Mouse (Mus musculus) ES-E14 (cell line): ENCODE measurements at regions not wholly inside any gene's neighbourhood (a gene's known extent, or its start where the extent isn't known, plus 50 kb on each side); places are given as distances from the start of the nearest gene placed in this dataset.

ENCODE experiments used
- DNase-seq: peaks from one replicate; pipeline ENCODE4 v3.0.0-alpha.2; 2013; ENCODE audit warnings: low read depth, low spot score
- H3K27ac ChIP-seq: 2 replicates; pipeline ENCODE4 v1.5.1; 2012; ENCODE audit warnings: low read depth, mild to moderate bottlenecking, low read length, moderate library complexity, mixed read lengths; ENCODE audit not compliant: poor library complexity, insufficient read depth, severe bottlenecking
- H3K36me3 ChIP-seq: 2 replicates; pipeline ENCODE4 v1.6.1; 2012; ENCODE audit warnings: mild to moderate bottlenecking, low read length, moderate library complexity, mixed read lengths; ENCODE audit not compliant: control insufficient read depth, poor library complexity, insufficient read depth, severe bottlenecking
- H3K4me1 ChIP-seq, 2 experiments: fragments of 150-350 bp in 1 of 2; sonication (generic) in 1 of 2; 2 replicates each; pipeline ENCODE4 v1.6.1; 2012; ENCODE audit warnings: low read length in 2 of 2, mild to moderate bottlenecking in 1 of 2, mixed read lengths in 1 of 2; ENCODE audit not compliant: control insufficient read depth in 2 of 2, insufficient read depth in 2 of 2, poor library complexity in 1 of 2
- H3K4me3 ChIP-seq, 2 experiments: fragments of 150-350 bp in 1 of 2; sonication (generic) in 1 of 2; 2 replicates each; pipeline ENCODE4 v1.5.1; 2012; ENCODE audit warnings: low read length in 2 of 2, low read depth in 1 of 2, mild to moderate bottlenecking in 1 of 2, mixed read lengths in 1 of 2; ENCODE audit not compliant: insufficient read depth in 1 of 2, poor library complexity in 1 of 2, severe bottlenecking in 1 of 2
- H3K9ac ChIP-seq: 2 replicates; pipeline ENCODE4 v1.6.1; 2012; ENCODE audit warnings: low read depth, mild to moderate bottlenecking, low read length, mixed read lengths; ENCODE audit not compliant: poor library complexity, insufficient read depth, severe bottlenecking
- H3K9me3 ChIP-seq: fragments of 150-350 bp; sonication (generic); 2 replicates; pipeline ENCODE4 v1.6.1; 2012; ENCODE audit warnings: low read depth, mild to moderate bottlenecking, low read length; ENCODE audit not compliant: control insufficient read depth, insufficient read depth
- CHD2 ChIP-seq: IDR thresholded peaks from 2 replicates; pipeline ENCODE4 v1.6.1; 2014; ENCODE audit warnings: mild to moderate bottlenecking, low read depth, low read length, inconsistent platforms
- HCFC1 ChIP-seq: IDR thresholded peaks from 2 replicates; pipeline ENCODE4 v1.6.1; 2012; ENCODE audit warnings: low read length, inconsistent platforms, borderline replicate concordance; ENCODE audit not compliant: insufficient read depth
- MAFK ChIP-seq: IDR thresholded peaks from 2 replicates; pipeline ENCODE4 v1.6.1; 2014; ENCODE audit warnings: mild to moderate bottlenecking, low read depth, low read length, inconsistent platforms; ENCODE audit not compliant: insufficient read depth
- ZC3H11A ChIP-seq: IDR thresholded peaks from 2 replicates; pipeline ENCODE4 v1.6.1; 2012; ENCODE audit warnings: low read depth, mild to moderate bottlenecking, inconsistent platforms, low read length, borderline replicate concordance
- ZNF384 ChIP-seq: IDR thresholded peaks from 2 replicates; pipeline ENCODE4 v1.6.1; 2012; ENCODE audit warnings: low read depth, low read length, inconsistent platforms
- in situ Hi-C, 2 experiments: fragments of 600-800 bp; cut with MboI; formaldehyde crosslinking; loops; one replicate each; pipeline ENCODE4 v1.15.1; 2025; ENCODE audit warnings: low sequenced_read_pairs in 2 of 2, inconsistent platforms in 1 of 2; ENCODE audit not compliant: unreplicated experiment in 2 of 2

DNA sequence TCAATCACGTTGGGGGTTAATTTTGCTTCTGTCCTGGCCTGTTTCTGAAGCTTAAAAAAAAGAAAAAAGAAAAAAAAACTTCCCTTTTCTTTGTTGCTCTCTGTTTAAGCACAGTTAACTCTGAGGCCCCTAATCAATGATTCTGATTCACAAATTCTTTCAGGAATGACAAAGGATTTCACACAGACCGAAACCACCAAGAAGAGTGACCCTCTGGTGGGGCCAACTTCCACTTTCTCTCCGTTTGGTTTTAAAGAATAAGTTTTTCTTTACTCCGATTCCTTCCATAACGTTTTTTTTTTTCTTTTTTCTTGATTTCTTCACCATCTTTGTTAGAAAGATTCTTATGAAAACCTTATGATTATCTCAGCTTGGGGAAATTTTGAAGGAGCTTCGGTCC, 71.5 kb upstream of the Sall4 start:
- H3K9ac ChIP-seq: no peak overlapping the region
- H3K9me3 ChIP-seq: no peaks in the 10 kb centered on the region
- TF ChIP-seq ZNF384 (no peak), CHD2 (no peak), ZC3H11A (no peak), MAFK (no peak), HCFC1 (no peak)
- H3K4me1 ChIP-seq: peaks cover 12 to 13% of the 10 kb centered on the region in 2 experiments
- H3K27ac ChIP-seq: no peak overlapping the region
- H3K4me3 ChIP-seq: no peak overlapping the region
- in situ Hi-C loops: no loop called here
- DNase-seq: no peak
- no peaks in the 10 kb centered on the region for H3K36me3 ChIP-seq

DNA sequence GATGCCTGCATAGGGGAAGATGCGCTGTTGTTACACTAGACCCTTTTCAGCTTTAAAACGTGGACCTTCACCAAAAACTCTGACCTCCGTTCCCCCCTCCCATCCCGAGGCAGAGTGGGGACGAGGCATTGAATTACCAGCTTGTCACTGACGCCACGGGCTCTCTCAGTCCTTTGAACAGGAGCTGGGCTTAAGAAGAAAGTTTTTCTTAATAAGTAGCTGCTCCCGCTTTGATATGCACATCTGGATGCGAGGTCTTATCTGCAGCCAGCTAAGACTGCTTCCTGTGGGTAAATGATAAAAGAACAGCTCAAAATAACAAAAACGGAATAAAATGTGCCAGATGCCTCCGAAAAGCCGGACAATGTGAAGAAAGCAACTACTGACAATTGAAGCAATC, 70.9 kb upstream of the Sall4 start:
- TF ChIP-seq MAFK (no peak), ZC3H11A (no peak), CHD2 (no peak), ZNF384 (no peak), HCFC1 (no peak)
- in situ Hi-C loops: no loop called here
- no peak for DNase-seq
- Histone ChIP-seq H3K4me1 (peaks cover 10 to 12% of the 10 kb centered on the region in 2 experiments), H3K27ac (no peak overlapping the region), H3K9me3 (no peaks in the 10 kb centered on the region), H3K36me3 (no peaks in the 10 kb centered on the region), H3K9ac (no peak overlapping the region), H3K4me3 (no peak overlapping the region)

DNA sequence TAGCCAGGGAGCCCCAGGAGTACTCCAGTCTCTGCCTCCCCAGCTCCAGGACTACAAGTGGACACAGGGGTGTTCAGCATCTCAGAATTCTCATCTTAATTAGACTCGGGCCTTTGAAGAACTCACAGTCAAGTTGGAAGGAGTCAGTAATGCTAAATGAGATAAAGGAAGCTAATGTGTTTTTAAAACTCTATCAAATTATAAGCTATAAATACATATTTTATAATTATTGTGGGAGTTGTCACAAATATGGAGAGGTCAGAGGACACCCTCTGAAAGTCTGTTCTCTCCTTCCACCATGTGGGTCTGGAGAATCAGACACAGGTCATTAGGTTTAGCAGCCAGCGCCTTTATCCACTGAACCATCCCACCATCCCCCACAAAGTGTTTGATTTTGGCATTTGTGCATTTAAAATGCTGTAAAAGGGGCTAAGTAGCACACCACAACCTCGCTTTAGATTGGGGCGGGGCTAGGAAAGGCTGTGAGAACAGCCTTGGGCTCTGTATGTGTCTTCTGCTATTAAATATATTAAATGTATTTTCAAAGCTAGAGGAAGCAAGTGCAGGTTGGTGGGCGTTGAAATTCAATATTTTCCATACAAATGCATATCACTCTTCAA, 70.3 kb upstream of the Sall4 start:
- DNase-seq: no peak
- Histone ChIP-seq H3K9ac (no peak overlapping the region), H3K27ac (no peak overlapping the region), H3K4me3 (no peak overlapping the region), H3K36me3 (no peaks in the 10 kb centered on the region), H3K9me3 (no peaks in the 10 kb centered on the region), H3K4me1 (peaks cover 6 to 12% of the 10 kb centered on the region in 2 experiments)
- in situ Hi-C loops: no loop called here
- no peak for TF ChIP-seq ZC3H11A
- no peak for TF ChIP-seq ZNF384
- no peak for TF ChIP-seq MAFK
- TF ChIP-seq HCFC1: no peak
- TF ChIP-seq CHD2: no peak

DNA sequence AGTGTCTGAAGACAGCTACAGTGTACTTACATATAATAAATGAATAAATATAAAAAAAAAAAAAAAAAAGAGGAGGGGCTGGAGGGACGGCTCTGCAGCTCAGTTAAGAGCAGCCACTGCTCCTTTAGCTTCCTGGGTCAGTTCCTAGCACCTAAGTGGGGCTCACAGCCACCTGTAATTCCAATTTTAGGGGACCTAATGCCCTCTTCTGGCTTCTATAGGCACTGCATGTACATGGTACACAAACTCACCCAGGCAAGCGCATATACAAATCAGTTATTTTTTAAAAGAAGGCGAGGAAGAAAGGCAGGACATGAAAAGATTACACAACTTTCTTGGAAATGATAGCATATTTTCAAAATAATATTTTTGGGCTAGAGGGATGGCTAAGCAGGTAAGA, 67.0 kb upstream of the Sall4 start:
- in situ Hi-C loops: no loop called here

DNA sequence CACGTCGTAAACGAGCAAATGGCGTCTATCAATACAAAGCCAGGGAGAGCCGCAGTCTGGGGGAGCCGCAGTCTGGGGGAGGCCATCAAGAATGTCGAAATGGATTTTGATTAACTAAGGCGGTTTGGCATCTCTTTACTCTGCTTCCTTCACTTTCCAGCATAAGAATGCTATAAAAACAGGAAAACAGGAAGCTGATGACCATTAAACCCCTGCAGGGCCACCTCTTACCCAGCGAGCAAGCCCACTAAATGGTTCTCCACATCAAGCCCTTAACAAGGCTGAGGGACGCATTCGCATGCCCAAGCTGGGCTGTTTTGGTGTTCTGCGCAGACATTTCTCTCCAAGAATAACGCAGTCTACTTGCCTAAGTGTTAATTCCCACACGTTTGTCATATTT, 64.0 kb upstream of the Sall4 start:
- Histone ChIP-seq H3K9ac (0 out of 2 replicates have a peak overlapping the region, but pooled peaks have one; percentile 14), H3K9me3 (no peaks in the 10 kb centered on the region), H3K27ac (no peak overlapping the region), H3K4me1 (peaks cover 0 to 8% of the 10 kb centered on the region in 2 experiments; a peak in 1 of 4 replicates), H3K4me3 (no peak overlapping the region), H3K36me3 (no peaks in the 10 kb centered on the region)
- no peak for DNase-seq
- TF ChIP-seq ZC3H11A: no peak
- TF ChIP-seq HCFC1: no peak
- no peak for TF ChIP-seq MAFK
- no peak for TF ChIP-seq ZNF384
- TF ChIP-seq CHD2: no peak
- in situ Hi-C loops: no loop called here

More for the DNA sequence above, 67.0 kb upstream of the Sall4 start:
- H3K9ac ChIP-seq: no peak overlapping the region
- peaks cover 9% of the 10 kb centered on the region in 2 experiments; a peak in 3 of 4 replicates for H3K4me1 ChIP-seq
- DNase-seq: no peak
- no peaks in the 10 kb centered on the region for H3K9me3 ChIP-seq
- H3K4me3 ChIP-seq: no peak overlapping the region
- H3K27ac ChIP-seq: no peak overlapping the region
- no peaks in the 10 kb centered on the region for H3K36me3 ChIP-seq
- no peak for TF ChIP-seq ZC3H11A
